Mouse (Mus musculus): ENCODE measurements around the gene BC035947. TPM values are rescaled to one million over a fixed set of nuclear protein-coding genes. Genes with fewer than 3 reads are reported as not detected.
"Not testable (repeated sequence)": the region's sequence is repeated elsewhere in the genome, so short reads cannot be mapped to it uniquely, and the experiment has no call there.

BC035947 gene
- polyA plus RNA-seq (2014; fragmentation: Nextera tagmentation; extraction: Ambion mirVana): 0.20 and 0.24 TPM in 2 replicates

GRCm38 (mm10) chr1:78511621-78512160 is at the start of gene BC035947:
Gene BC035947, minus strand, starts transcription at chr1:78512158.
- Histone ChIP-seq H3K9me3 (ENCODE audit: control insufficient read depth, low read length) (no peaks in the 10 kb centered on the region), H3K27ac (ENCODE audit: low read depth, low read length) (no peak within 1 kb of the TSS), H3K36me3 (ENCODE audit: control insufficient read depth, insufficient read depth, low read length) (no peaks in the 10 kb centered on the region), H3K4me1 (ENCODE audit: control insufficient read depth, insufficient read depth, low read length) (0 out of 2 replicates have a peak, but pooled peaks cover 4% of the 10 kb centered on the region), H3K4me3 (ENCODE audit: low read length) (peak within 1 kb of the TSS; percentile 24; the same call in 1 of the 2 replicates), H3K27me3 (ENCODE audit: control insufficient read depth, insufficient read depth, low read length) (no peaks in the 10 kb centered on the region), H3K4me2 (replicated peaks; ENCODE audit: low read depth, low read length) (peak within 1 kb of the TSS; percentile 58), H3K9ac (ENCODE audit: low read depth, low read length) (no peak within 1 kb of the TSS)
- ATAC-seq (ENCODE audit: low FRiP score, low TSS enrichment): peak; percentile 86
- 4% methylated on average over 25 of the region's 25 CpGs for WGBS

GRCm38 (mm10) chr1:78554012-78554666 is 42.2 kb upstream of the BC035947 start:
- Histone ChIP-seq H3K9ac (ENCODE audit: low read depth, low read length) (no peak overlapping the region), H3K27me3 (ENCODE audit: control insufficient read depth, insufficient read depth, low read length) (no peaks in the 10 kb centered on the region), H3K4me1 (ENCODE audit: control insufficient read depth, insufficient read depth, low read length) (no peaks in the 10 kb centered on the region), H3K27ac (ENCODE audit: low read depth, low read length) (no peak overlapping the region), H3K4me3 (ENCODE audit: low read length) (no peak overlapping the region), H3K9me3 (ENCODE audit: control insufficient read depth, low read length) (no peaks in the 10 kb centered on the region), H3K36me3 (ENCODE audit: control insufficient read depth, insufficient read depth, low read length) (no peaks in the 10 kb centered on the region), H3K4me2 (replicated peaks; ENCODE audit: low read depth, low read length) (no peak overlapping the region)
- 69% methylated on average over 8 of the region's 8 CpGs for WGBS
- no peak for ATAC-seq (ENCODE audit: low FRiP score, low TSS enrichment)

GRCm38 (mm10) chr1:78548961-78549360 is 37.0 kb upstream of the BC035947 start:
- no peak for ATAC-seq (ENCODE audit: low FRiP score, low TSS enrichment)
- no peaks in the 10 kb centered on the region for H3K27me3 ChIP-seq (ENCODE audit: control insufficient read depth, insufficient read depth, low read length)
- no peaks in the 10 kb centered on the region for H3K9me3 ChIP-seq (ENCODE audit: control insufficient read depth, low read length)
- no peak overlapping the region for H3K4me3 ChIP-seq (ENCODE audit: low read length)
- H3K36me3 ChIP-seq (ENCODE audit: control insufficient read depth, insufficient read depth, low read length): no peaks in the 10 kb centered on the region
- H3K4me1 ChIP-seq (ENCODE audit: control insufficient read depth, insufficient read depth, low read length): no peaks in the 10 kb centered on the region
- no peak overlapping the region for H3K27ac ChIP-seq (ENCODE audit: low read depth, low read length)
- H3K4me2 ChIP-seq (replicated peaks; ENCODE audit: low read depth, low read length): no peak overlapping the region
- WGBS: 40% methylated on average over 6 of the region's 6 CpGs
- H3K9ac ChIP-seq (ENCODE audit: low read depth, low read length): no peak overlapping the region

DNA sequence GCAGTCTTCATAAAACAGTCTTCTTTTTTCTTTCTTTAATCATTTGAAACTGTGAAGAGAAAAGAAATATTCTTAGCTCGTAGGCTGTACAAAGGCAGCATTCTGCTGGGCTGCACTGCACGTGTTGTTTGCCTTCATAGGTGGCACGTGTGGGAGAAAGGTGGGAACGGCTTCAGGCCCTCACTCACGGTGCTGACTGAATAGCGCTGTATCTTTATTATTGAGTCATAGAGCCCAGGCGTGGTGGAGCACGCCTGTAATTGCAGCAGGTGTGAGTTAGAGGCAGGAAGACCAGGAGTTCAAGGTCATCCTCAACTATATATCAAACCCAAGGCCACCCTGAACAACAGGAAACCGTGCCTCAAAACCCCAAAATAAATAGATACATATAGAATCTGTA is 34.3 kb upstream of the BC035947 start:
- Histone ChIP-seq H3K4me3 (ENCODE audit: low read length) (no peak overlapping the region), H3K27ac (ENCODE audit: low read depth, low read length) (no peak overlapping the region), H3K4me1 (ENCODE audit: control insufficient read depth, insufficient read depth, low read length) (no peaks in the 10 kb centered on the region), H3K9ac (ENCODE audit: low read depth, low read length) (no peak overlapping the region), H3K36me3 (ENCODE audit: control insufficient read depth, insufficient read depth, low read length) (no peaks in the 10 kb centered on the region), H3K4me2 (replicated peaks; ENCODE audit: low read depth, low read length) (no peak overlapping the region), H3K9me3 (ENCODE audit: control insufficient read depth, low read length) (no peaks in the 10 kb centered on the region), H3K27me3 (ENCODE audit: control insufficient read depth, insufficient read depth, low read length) (no peaks in the 10 kb centered on the region)
- no peak for ATAC-seq (ENCODE audit: low FRiP score, low TSS enrichment)
- WGBS: 71% methylated on average over 9 of the region's 9 CpGs

GRCm38 (mm10) chr1:78543631-78544030 is 31.7 kb upstream of the BC035947 start:
- ATAC-seq (ENCODE audit: low FRiP score, low TSS enrichment); H3K9me3 ChIP-seq (ENCODE audit: control insufficient read depth, low read length); H3K9ac ChIP-seq (ENCODE audit: low read depth, low read length); H3K27me3 ChIP-seq (ENCODE audit: control insufficient read depth, insufficient read depth, low read length); H3K4me2 ChIP-seq (replicated peaks; ENCODE audit: low read depth, low read length); H3K27ac ChIP-seq (ENCODE audit: low read depth, low read length); H3K4me1 ChIP-seq (ENCODE audit: control insufficient read depth, insufficient read depth, low read length); H3K4me3 ChIP-seq (ENCODE audit: low read length); H3K36me3 ChIP-seq (ENCODE audit: control insufficient read depth, insufficient read depth, low read length): not testable (repeated sequence)
- whole genome bisulfite sequencing: 89% methylated on average over 1 of the region's 1 CpGs

GRCm38 (mm10) chr1:78539166-78539565 is 27.2 kb upstream of the BC035947 start:
- no peaks in the 10 kb centered on the region for H3K4me1 ChIP-seq (ENCODE audit: control insufficient read depth, insufficient read depth, low read length)
- ATAC-seq (ENCODE audit: low FRiP score, low TSS enrichment): no peak
- H3K27ac ChIP-seq (ENCODE audit: low read depth, low read length): no peak overlapping the region
- H3K9ac ChIP-seq (ENCODE audit: low read depth, low read length): no peak overlapping the region
- no peak overlapping the region for H3K4me3 ChIP-seq (ENCODE audit: low read length)
- no peaks in the 10 kb centered on the region for H3K36me3 ChIP-seq (ENCODE audit: control insufficient read depth, insufficient read depth, low read length)
- WGBS: 71% methylated on average over 6 of the region's 6 CpGs
- no peaks in the 10 kb centered on the region for H3K9me3 ChIP-seq (ENCODE audit: control insufficient read depth, low read length)
- H3K4me2 ChIP-seq (replicated peaks; ENCODE audit: low read depth, low read length): no peak overlapping the region
- H3K27me3 ChIP-seq (ENCODE audit: control insufficient read depth, insufficient read depth, low read length): no peaks in the 10 kb centered on the region

- Histone ChIP-seq H3K4me2 (replicated peaks; ENCODE audit: low read depth, low read length) (no peak overlapping the region), H3K4me1 (ENCODE audit: control insufficient read depth, insufficient read depth, low read length) (no peaks in the 10 kb centered on the region), H3K9me3 (ENCODE audit: control insufficient read depth, low read length) (no peaks in the 10 kb centered on the region), H3K36me3 (ENCODE audit: control insufficient read depth, insufficient read depth, low read length) (no peaks in the 10 kb centered on the region), H3K9ac (ENCODE audit: low read depth, low read length) (no peak overlapping the region), H3K4me3 (ENCODE audit: low read length) (no peak overlapping the region), H3K27ac (ENCODE audit: low read depth, low read length) (no peak overlapping the region), H3K27me3 (ENCODE audit: control insufficient read depth, insufficient read depth, low read length) (no peaks in the 10 kb centered on the region)
- no peak for ATAC-seq (ENCODE audit: low FRiP score, low TSS enrichment)
- WGBS: 51% methylated on average over 5 of the region's 5 CpGs
Observed at GRCm38 (mm10) chr1:78538396-78538795, 26.4 kb upstream of the BC035947 start.

DNA sequence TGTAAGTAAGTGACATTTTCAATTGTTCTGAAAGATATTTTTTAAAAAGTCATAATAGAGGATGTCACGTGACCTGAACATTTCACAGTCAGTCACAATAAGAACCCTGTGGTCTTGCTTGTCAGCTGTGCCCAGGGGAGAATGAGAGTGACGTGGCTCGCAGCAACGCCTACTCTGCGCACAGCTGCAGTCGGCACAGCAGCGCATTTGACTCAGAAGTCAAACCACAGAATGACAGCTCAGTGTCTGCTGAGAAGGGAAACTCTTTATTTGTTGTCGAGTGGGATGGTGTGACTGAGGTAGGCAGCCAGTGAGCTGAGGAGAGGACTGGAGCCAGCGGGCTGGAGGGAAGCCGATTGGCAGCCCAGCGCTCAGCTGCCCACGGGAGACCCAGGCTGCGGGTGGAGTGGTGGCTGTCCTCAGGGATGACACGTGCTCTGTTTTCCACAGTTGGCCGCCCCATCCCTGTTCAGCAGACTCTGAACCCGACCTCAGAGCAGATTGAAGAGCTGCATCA is 25.6 kb upstream of the BC035947 start:
- Histone ChIP-seq H3K9ac (ENCODE audit: low read depth, low read length) (no peak overlapping the region), H3K4me3 (ENCODE audit: low read length) (peak overlapping the region; percentile 8; the same call in 1 of the 2 replicates), H3K36me3 (ENCODE audit: control insufficient read depth, insufficient read depth, low read length) (no peaks in the 10 kb centered on the region), H3K27me3 (ENCODE audit: control insufficient read depth, insufficient read depth, low read length) (no peaks in the 10 kb centered on the region), H3K9me3 (ENCODE audit: control insufficient read depth, low read length) (no peaks in the 10 kb centered on the region), H3K4me1 (ENCODE audit: control insufficient read depth, insufficient read depth, low read length) (no peaks in the 10 kb centered on the region), H3K27ac (ENCODE audit: low read depth, low read length) (no peak overlapping the region), H3K4me2 (replicated peaks; ENCODE audit: low read depth, low read length) (peak overlapping the region; percentile 29)
- ATAC-seq (ENCODE audit: low FRiP score, low TSS enrichment): peak; percentile 66; the same call in 1 of the 2 replicates
- WGBS: 45% methylated on average over 16 of the region's 16 CpGs

Data from kidney, embryonic 14.5 days (tissue).